Mouse (Mus musculus) forebrain, embryonic 10.5 days (tissue): ENCODE results near the gene Zbtb20. TPM values are rescaled to one million over a fixed set of nuclear protein-coding genes. Genes with fewer than 3 reads are reported as not detected.

ENCODE experiments used
- DNase-seq: peaks from one replicate; pipeline ENCODE4 v3.0.0-alpha.2; 2017; ENCODE audit warnings: low spot score; ENCODE audit errors: extremely low spot score
- H3K27ac ChIP-seq: fragments of 300-500 bp; sonication (generic); 2 replicates; pipeline ENCODE4 v1.5.1; 2016; ENCODE audit warnings: mild to moderate bottlenecking
- H3K27me3 ChIP-seq: fragments of 300-500 bp; sonication (generic); 2 replicates; pipeline ENCODE4 v1.6.1; 2016; ENCODE audit warnings: mild to moderate bottlenecking; ENCODE audit not compliant: poor library complexity, severe bottlenecking
- H3K36me3 ChIP-seq: fragments of 300-500 bp; sonication (generic); replicated peaks from 2 replicates; pipeline ENCODE4 v1.6.1; 2016; ENCODE audit warnings: mild to moderate bottlenecking, moderate library complexity
- H3K4me1 ChIP-seq: fragments of 300-500 bp; sonication (generic); 2 replicates; pipeline ENCODE4 v1.6.1; 2016
- H3K4me3 ChIP-seq: fragments of 300-500 bp; sonication (generic); 2 replicates; pipeline ENCODE4 v1.5.1; 2016; ENCODE audit warnings: mild to moderate bottlenecking, moderate library complexity
- H3K9me3 ChIP-seq: fragments of 300-500 bp; sonication (generic); 2 replicates; pipeline ENCODE4 v1.6.1; 2016; ENCODE audit warnings: mild to moderate bottlenecking, moderate library complexity
- WGBS: fragments of 180-500 bp; shearing (Covaris S2); methylation state at CpG from one replicate; pipeline ENCODE4 v1.1.7; 2016; 5-methylcytosine and 5-hydroxymethylcytosine counted together
- polyA plus RNA-seq: library from polyadenylated mRNA; unstranded; fragments of >200 nt; fragmentation: Nextera tagmentation; extraction: Ambion mirVana; gene quantifications from 2 replicates; pipeline ENCODE4 v1.2.1, GENCODE M21; 2016

Gene Zbtb20
- polyA plus RNA-seq, 1 experiment from 2014 or later: 17.3 TPM

- Histone ChIP-seq H3K27me3 (no peaks in the 10 kb centered on the region), H3K4me1 (peaks cover 22% of the 10 kb centered on the region), H3K27ac (no peak overlapping the region), H3K9me3 (no peaks in the 10 kb centered on the region), H3K36me3 (no peaks in the 10 kb centered on the region), H3K4me3 (no peak overlapping the region)
- WGBS: 88% methylated on average over 4 of the region's 4 CpGs
- no peak for DNase-seq
Measured at GRCm38 (mm10) chr16:43037320-43037719, 161.6 kb downstream of the Zbtb20 start.

GRCm38 (mm10) chr16:43045611-43046010 lies 169.9 kb downstream of the Zbtb20 start:
- Histone ChIP-seq H3K27ac (no peak overlapping the region), H3K27me3 (no peaks in the 10 kb centered on the region), H3K4me1 (no peaks in the 10 kb centered on the region), H3K4me3 (no peak overlapping the region), H3K9me3 (no peaks in the 10 kb centered on the region), H3K36me3 (no peaks in the 10 kb centered on the region)
- no peak for DNase-seq

GRCm38 (mm10) chr16:43046686-43047085 lies 171.0 kb downstream of the Zbtb20 start:
- Histone ChIP-seq H3K4me3 (no peak overlapping the region), H3K27ac (no peak overlapping the region), H3K9me3 (no peaks in the 10 kb centered on the region), H3K4me1 (no peaks in the 10 kb centered on the region), H3K36me3 (no peaks in the 10 kb centered on the region), H3K27me3 (no peaks in the 10 kb centered on the region)
- no peak for DNase-seq
- 86% methylated on average over 3 of the region's 3 CpGs for WGBS

- H3K36me3 ChIP-seq: no peaks in the 10 kb centered on the region
- 97% methylated on average over 3 of the region's 3 CpGs for whole genome bisulfite sequencing
- H3K4me1 ChIP-seq: peaks cover 4% of the 10 kb centered on the region; the same call in 1 of the 2 replicates
- no peaks in the 10 kb centered on the region for H3K9me3 ChIP-seq
- no peak overlapping the region for H3K27ac ChIP-seq
- H3K27me3 ChIP-seq: no peaks in the 10 kb centered on the region
- no peak overlapping the region for H3K4me3 ChIP-seq
- no peak for DNase-seq
Measured at GRCm38 (mm10) chr16:43069666-43070295, 194.1 kb downstream of the Zbtb20 start.

- Histone ChIP-seq H3K9me3 (no peaks in the 10 kb centered on the region), H3K4me1 (peaks cover 4% of the 10 kb centered on the region; the same call in 1 of the 2 replicates), H3K36me3 (no peaks in the 10 kb centered on the region), H3K27ac (no peak overlapping the region), H3K4me3 (no peak overlapping the region), H3K27me3 (no peaks in the 10 kb centered on the region)
- no peak for DNase-seq
- WGBS: 91% methylated on average over 3 of the region's 3 CpGs
Measured at GRCm38 (mm10) chr16:43071875-43072274, 196.2 kb downstream of the Zbtb20 start.

- H3K4me1 ChIP-seq: peaks cover 4% of the 10 kb centered on the region; the same call in 1 of the 2 replicates
- H3K9me3 ChIP-seq: no peaks in the 10 kb centered on the region
- no peak overlapping the region for H3K27ac ChIP-seq
- WGBS: 85% methylated on average over 5 of the region's 5 CpGs
- no peak for DNase-seq
- H3K4me3 ChIP-seq: no peak overlapping the region
- H3K27me3 ChIP-seq: no peaks in the 10 kb centered on the region
- no peaks in the 10 kb centered on the region for H3K36me3 ChIP-seq
Measured at GRCm38 (mm10) chr16:43072818-43073594, 197.3 kb downstream of the Zbtb20 start.

- no peak overlapping the region for H3K4me3 ChIP-seq
- H3K36me3 ChIP-seq: no peaks in the 10 kb centered on the region
- DNase-seq: no peak
- no peak overlapping the region for H3K27ac ChIP-seq
- H3K27me3 ChIP-seq: no peaks in the 10 kb centered on the region
- WGBS: 88% methylated on average over 2 of the region's 2 CpGs
- H3K4me1 ChIP-seq: no peaks in the 10 kb centered on the region
- no peaks in the 10 kb centered on the region for H3K9me3 ChIP-seq
Measured at GRCm38 (mm10) chr16:43080403-43080802, 204.7 kb downstream of the Zbtb20 start.

- DNase-seq: no peak
- 87% methylated on average over 5 of the region's 5 CpGs for WGBS
- Histone ChIP-seq H3K4me1 (no peaks in the 10 kb centered on the region), H3K36me3 (no peaks in the 10 kb centered on the region), H3K27me3 (no peaks in the 10 kb centered on the region), H3K9me3 (no peaks in the 10 kb centered on the region), H3K4me3 (no peak overlapping the region), H3K27ac (no peak overlapping the region)
Measured at GRCm38 (mm10) chr16:43080923-43081702, 205.4 kb downstream of the Zbtb20 start.

- DNase-seq: no peak
- Histone ChIP-seq H3K27me3 (no peaks in the 10 kb centered on the region), H3K27ac (no peak overlapping the region), H3K9me3 (no peaks in the 10 kb centered on the region), H3K36me3 (no peaks in the 10 kb centered on the region), H3K4me1 (no peaks in the 10 kb centered on the region), H3K4me3 (no peak overlapping the region)
- WGBS: 89% methylated on average over 6 of the region's 6 CpGs
Measured at GRCm38 (mm10) chr16:43081995-43082394, 206.3 kb downstream of the Zbtb20 start.

GRCm38 (mm10) chr16:43082801-43083200 lies 207.1 kb downstream of the Zbtb20 start:
- Histone ChIP-seq H3K4me3 (no peak overlapping the region), H3K4me1 (no peaks in the 10 kb centered on the region), H3K9me3 (no peaks in the 10 kb centered on the region), H3K27ac (no peak overlapping the region), H3K36me3 (no peaks in the 10 kb centered on the region), H3K27me3 (no peaks in the 10 kb centered on the region)
- WGBS: 84% methylated on average over 5 of the region's 5 CpGs
- no peak for DNase-seq

- Histone ChIP-seq H3K4me1 (no peaks in the 10 kb centered on the region), H3K27me3 (no peaks in the 10 kb centered on the region), H3K36me3 (no peaks in the 10 kb centered on the region), H3K9me3 (no peaks in the 10 kb centered on the region), H3K27ac (no peak overlapping the region), H3K4me3 (no peak overlapping the region)
- WGBS: 85% methylated on average over 3 of the region's 3 CpGs
- DNase-seq: no peak
Measured at GRCm38 (mm10) chr16:43090188-43090587, 214.5 kb downstream of the Zbtb20 start.

- no peaks in the 10 kb centered on the region for H3K9me3 ChIP-seq
- H3K4me1 ChIP-seq: no peaks in the 10 kb centered on the region
- DNase-seq: no peak
- H3K27ac ChIP-seq: no peak overlapping the region
- no peak overlapping the region for H3K4me3 ChIP-seq
- H3K27me3 ChIP-seq: no peaks in the 10 kb centered on the region
- 96% methylated on average over 1 of the region's 1 CpGs for whole genome bisulfite sequencing
- H3K36me3 ChIP-seq: no peaks in the 10 kb centered on the region
Measured at GRCm38 (mm10) chr16:43094161-43094560, 218.5 kb downstream of the Zbtb20 start.

- Histone ChIP-seq H3K9me3 (no peaks in the 10 kb centered on the region), H3K4me3 (no peak overlapping the region), H3K36me3 (no peaks in the 10 kb centered on the region), H3K27me3 (no peaks in the 10 kb centered on the region), H3K27ac (no peak overlapping the region), H3K4me1 (no peaks in the 10 kb centered on the region)
- no peak for DNase-seq
- WGBS: 88% methylated on average over 6 of the region's 6 CpGs
Measured at GRCm38 (mm10) chr16:43094756-43095155, 219.1 kb downstream of the Zbtb20 start.
